Mouse (Mus musculus) forebrain, embryonic 14.5 days (tissue): ENCODE data around the gene Ang. TPM values are rescaled to one million over a fixed set of nuclear protein-coding genes. Genes with fewer than 3 reads are reported as not detected.

Experiments
- ATAC-seq: fragments of 200-750 bp; cut with Nextera tagmentation; 2 replicates; pipeline ENCODE4 v1.8.0; 2017; ENCODE audit warnings: mild to moderate bottlenecking, moderate library complexity
- DNase-seq: peaks from one replicate; pipeline ENCODE4 v3.0.0-alpha.2; 2015; ENCODE audit warnings: low spot score
- H3K27ac ChIP-seq: fragments of 300-500 bp; sonication (generic); 2 replicates; pipeline ENCODE4 v1.5.1; 2014; ENCODE audit warnings: low read depth, mild to moderate bottlenecking, control low read depth, low read length, moderate library complexity
- H3K27me3 ChIP-seq: fragments of 300-500 bp; sonication (generic); replicated peaks from 2 replicates; pipeline ENCODE4 v1.6.1; 2014; ENCODE audit warnings: low read length, control low read depth, mixed read lengths; ENCODE audit not compliant: control insufficient read depth, insufficient read depth
- H3K36me3 ChIP-seq: fragments of 300-500 bp; sonication (generic); 2 replicates; pipeline ENCODE4 v1.6.1; 2014; ENCODE audit warnings: low read length, control low read depth; ENCODE audit not compliant: control insufficient read depth, insufficient read depth
- H3K4me1 ChIP-seq: fragments of 300-500 bp; sonication (generic); 2 replicates; pipeline ENCODE4 v1.6.1; 2014; ENCODE audit warnings: antibody characterized with exemption, low read length, control low read depth; ENCODE audit not compliant: control insufficient read depth, insufficient read depth
- H3K4me2 ChIP-seq: fragments of 300-500 bp; sonication (generic); 2 replicates; pipeline ENCODE4 v1.6.1; 2014; ENCODE audit warnings: mild to moderate bottlenecking, control low read depth, low read length
- H3K4me3 ChIP-seq: fragments of 300-500 bp; sonication (generic); 2 replicates; pipeline ENCODE4 v1.5.1; 2014; ENCODE audit warnings: low read depth, low read length, control low read depth
- H3K9ac ChIP-seq: fragments of 300-500 bp; sonication (generic); 2 replicates; pipeline ENCODE4 v1.6.1; 2014; ENCODE audit warnings: mild to moderate bottlenecking, low read length, control low read depth, moderate library complexity
- H3K9me3 ChIP-seq: fragments of 300-500 bp; sonication (generic); replicated peaks from 2 replicates; pipeline ENCODE4 v1.6.1; 2016; ENCODE audit warnings: low read length, control low read depth, mixed read lengths; ENCODE audit not compliant: control insufficient read depth
- WGBS: fragments of 180-500 bp; shearing (Covaris S2); extraction: QIAGEN DNeasy Blood & Tissue Kit; methylation state at CpG from one replicate; pipeline ENCODE4 v1.1.7; 2014; 5-methylcytosine and 5-hydroxymethylcytosine counted together
- polyA plus RNA-seq: library from polyadenylated mRNA; unstranded; fragments of >200 nt; fragmentation: Nextera tagmentation; extraction: Ambion mirVana; gene quantifications from 2 replicates; pipeline ENCODE4 v1.2.1, GENCODE M21; 2014

Ang gene
- polyA plus RNA-seq, 1 experiment from 2014 or later = 2.2 TPM

GRCm38 (mm10) chr14:51111966-51112365 lies 21.0 kb downstream of the Ang start:
- no peak overlapping the region for H3K4me3 ChIP-seq
- WGBS = 75% methylated on average over 3 of the region's 3 CpGs
- H3K27ac ChIP-seq = no peak overlapping the region
- no peaks in the 10 kb centered on the region for H3K36me3 ChIP-seq
- H3K9me3 ChIP-seq = no peaks in the 10 kb centered on the region
- H3K27me3 ChIP-seq = no peaks in the 10 kb centered on the region
- H3K4me2 ChIP-seq = no peak overlapping the region
- no peak for DNase-seq
- H3K9ac ChIP-seq = no peak overlapping the region
- H3K4me1 ChIP-seq = no peaks in the 10 kb centered on the region
- ATAC-seq = no peak

- H3K9me3 ChIP-seq = no peaks in the 10 kb centered on the region
- WGBS = 27% methylated on average over 9 of the region's 9 CpGs
- ATAC-seq (no peak), DNase-seq (no peak)
- H3K27ac ChIP-seq = no peak overlapping the region
- no peaks in the 10 kb centered on the region for H3K36me3 ChIP-seq
- no peaks in the 10 kb centered on the region for H3K4me1 ChIP-seq
- H3K27me3 ChIP-seq = no peaks in the 10 kb centered on the region
- H3K4me3 ChIP-seq = no peak overlapping the region
- H3K4me2 ChIP-seq = no peak overlapping the region
- H3K9ac ChIP-seq = no peak overlapping the region
Measured at GRCm38 (mm10) chr14:51113476-51113875, 22.5 kb downstream of the Ang start.

GRCm38 (mm10) chr14:51113916-51114560 lies 23.1 kb downstream of the Ang start, which contains the start of gene Eddm3b:
Gene Eddm3b, plus strand, starts transcription at chr14:51114426.
- Histone ChIP-seq H3K9ac (no peak within 1 kb of the TSS), H3K27me3 (no peaks in the 10 kb centered on the region), H3K4me1 (no peaks in the 10 kb centered on the region), H3K4me2 (no peak within 1 kb of the TSS), H3K27ac (no peak within 1 kb of the TSS), H3K9me3 (no peaks in the 10 kb centered on the region), H3K4me3 (no peak within 1 kb of the TSS), H3K36me3 (no peaks in the 10 kb centered on the region)
- WGBS = 57% methylated on average over 12 of the region's 12 CpGs
- DNase-seq (no peak), ATAC-seq (no peak)

- no peak for ATAC-seq
- H3K9ac ChIP-seq = no peak overlapping the region
- H3K36me3 ChIP-seq = no peaks in the 10 kb centered on the region
- no peak overlapping the region for H3K4me3 ChIP-seq
- no peaks in the 10 kb centered on the region for H3K27me3 ChIP-seq
- no peaks in the 10 kb centered on the region for H3K9me3 ChIP-seq
- whole genome bisulfite sequencing = 87% methylated on average over 6 of the region's 6 CpGs
- H3K4me2 ChIP-seq = no peak overlapping the region
- no peak overlapping the region for H3K27ac ChIP-seq
- DNase-seq = no peak
- no peaks in the 10 kb centered on the region for H3K4me1 ChIP-seq
Measured at GRCm38 (mm10) chr14:51125684-51126083, 34.7 kb downstream of the Ang start.

- H3K4me1 ChIP-seq = no peaks in the 10 kb centered on the region
- DNase-seq (no peak), ATAC-seq (no peak)
- no peak overlapping the region for H3K27ac ChIP-seq
- H3K4me2 ChIP-seq = no peak overlapping the region
- 85% methylated on average over 2 of the region's 2 CpGs for WGBS
- H3K9ac ChIP-seq = no peak overlapping the region
- H3K36me3 ChIP-seq = no peaks in the 10 kb centered on the region
- no peaks in the 10 kb centered on the region for H3K9me3 ChIP-seq
- H3K4me3 ChIP-seq = no peak overlapping the region
- no peaks in the 10 kb centered on the region for H3K27me3 ChIP-seq
Measured at GRCm38 (mm10) chr14:51127648-51128258, 36.8 kb downstream of the Ang start.

- Histone ChIP-seq H3K9ac (no peak overlapping the region), H3K4me3 (no peak overlapping the region), H3K4me1 (no peaks in the 10 kb centered on the region), H3K9me3 (no peaks in the 10 kb centered on the region), H3K36me3 (no peaks in the 10 kb centered on the region), H3K27ac (no peak overlapping the region), H3K27me3 (no peaks in the 10 kb centered on the region), H3K4me2 (no peak overlapping the region)
- ATAC-seq (no peak), DNase-seq (no peak)
- WGBS = 88% methylated on average over 9 of the region's 9 CpGs
Measured at GRCm38 (mm10) chr14:51128775-51129623, 38.0 kb downstream of the Ang start.

GRCm38 (mm10) chr14:51129624-51129975 lies 38.6 kb downstream of the Ang start:
- Histone ChIP-seq H3K27ac (no peak overlapping the region), H3K27me3 (no peaks in the 10 kb centered on the region), H3K9ac (no peak overlapping the region), H3K4me3 (no peak overlapping the region), H3K4me2 (no peak overlapping the region), H3K9me3 (no peaks in the 10 kb centered on the region), H3K36me3 (no peaks in the 10 kb centered on the region), H3K4me1 (no peaks in the 10 kb centered on the region)
- ATAC-seq (no peak), DNase-seq (no peak)
- WGBS = 82% methylated on average over 4 of the region's 4 CpGs

GRCm38 (mm10) chr14:51130315-51130940 lies 39.5 kb downstream of the Ang start:
- no peaks in the 10 kb centered on the region for H3K9me3 ChIP-seq
- no peak for DNase-seq
- no peak overlapping the region for H3K4me2 ChIP-seq
- no peak overlapping the region for H3K4me3 ChIP-seq
- H3K36me3 ChIP-seq = no peaks in the 10 kb centered on the region
- no peak overlapping the region for H3K9ac ChIP-seq
- WGBS = 95% methylated on average over 9 of the region's 9 CpGs
- no peaks in the 10 kb centered on the region for H3K27me3 ChIP-seq
- H3K27ac ChIP-seq = no peak overlapping the region
- ATAC-seq = no peak
- no peaks in the 10 kb centered on the region for H3K4me1 ChIP-seq
